Mouse (Mus musculus) layer of hippocampus, adult 11-12 months (tissue): ENCODE data around the gene Ncam2.

ENCODE experiments used
- DNase-seq: peaks from one replicate; pipeline ENCODE4 v3.0.0; 2022; ENCODE audit warnings: low spot score

Ncam2 gene

GRCm38 (mm10) chr16:81200201-81201071 lies at the start of gene Ncam2:
Gene Ncam2 (plus strand): TSS chr16:81200697.
- DNase-seq: peak; percentile 62

- no peak for DNase-seq
These were observed 29.7 kb upstream of the Ncam2 start for GRCm38 (mm10) chr16:81170828-81171227.

GRCm38 (mm10) chr16:81175302-81175943 lies 25.1 kb upstream of the Ncam2 start:
- peak; percentile 72 for DNase-seq

- no peak for DNase-seq
These were observed 20.7 kb upstream of the Ncam2 start for GRCm38 (mm10) chr16:81179801-81180200.

- DNase-seq: no peak
These were observed 12.8 kb upstream of the Ncam2 start for GRCm38 (mm10) chr16:81187579-81188179.

GRCm38 (mm10) chr16:81191621-81192020 lies 8.9 kb upstream of the Ncam2 start:
- DNase-seq: no peak

- DNase-seq: no peak
These were observed 7.9 kb upstream of the Ncam2 start for GRCm38 (mm10) chr16:81192607-81193006.

GRCm38 (mm10) chr16:81199467-81199866 lies 1.0 kb upstream of the Ncam2 start:
- no peak for DNase-seq

GRCm38 (mm10) chr16:81201471-81201870 lies 974 bp downstream of the Ncam2 start:
- DNase-seq: no peak

GRCm38 (mm10) chr16:81201992-81202391 lies 1.5 kb downstream of the Ncam2 start:
- peak; percentile 82 for DNase-seq

- DNase-seq: no peak
These were observed 2.2 kb downstream of the Ncam2 start for GRCm38 (mm10) chr16:81202721-81203161.

GRCm38 (mm10) chr16:81204405-81205034 lies 4.0 kb downstream of the Ncam2 start:
- no peak for DNase-seq

- DNase-seq: no peak
These were observed 20.7 kb downstream of the Ncam2 start for GRCm38 (mm10) chr16:81221176-81221575.

GRCm38 (mm10) chr16:81223841-81224240 lies 23.3 kb downstream of the Ncam2 start:
- DNase-seq: no peak

GRCm38 (mm10) chr16:81224253-81224652 lies 23.8 kb downstream of the Ncam2 start:
- DNase-seq: no peak

- no peak for DNase-seq
These were observed 54.4 kb downstream of the Ncam2 start for GRCm38 (mm10) chr16:81254875-81255274.

GRCm38 (mm10) chr16:81260429-81260828 lies 59.9 kb downstream of the Ncam2 start:
- DNase-seq: no peak

- DNase-seq: no peak
These were observed 73.3 kb downstream of the Ncam2 start for GRCm38 (mm10) chr16:81273597-81274360.

- DNase-seq: peak; percentile 79
These were observed 83.7 kb downstream of the Ncam2 start for GRCm38 (mm10) chr16:81284241-81284640.

- no peak for DNase-seq
These were observed 84.7 kb downstream of the Ncam2 start for GRCm38 (mm10) chr16:81284859-81285837.
